Mouse (Mus musculus): Measurements from ENCODE around the gene Necab3. TPM values are rescaled to one million over a fixed set of nuclear protein-coding genes. Genes with fewer than 3 reads are reported as not detected.

Gene Necab3
- polyA plus RNA-seq, 1 experiment from 2014 or later: 23.6 TPM

DNA sequence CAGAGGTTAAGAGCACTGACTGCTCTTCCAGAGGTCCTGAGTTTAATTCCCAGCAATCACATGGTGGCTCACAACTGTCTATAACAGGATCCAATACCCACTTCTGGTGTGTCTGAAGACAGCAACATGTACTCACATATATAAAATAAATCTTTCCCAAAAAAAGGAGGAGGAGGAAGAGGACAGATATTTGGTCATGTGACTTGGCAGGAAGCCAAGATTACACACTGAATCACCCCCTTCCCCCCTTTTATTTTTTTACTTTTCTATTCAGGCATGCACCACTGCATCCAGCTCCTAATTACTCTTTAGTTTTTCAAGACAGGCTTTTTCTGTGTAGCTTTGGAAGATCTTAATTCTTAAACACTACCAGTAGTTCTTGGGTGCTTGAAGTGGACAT is 37.2 kb downstream of the Necab3 start:
- no peak for ATAC-seq
- Histone ChIP-seq H3K4me1 (ENCODE audit: control insufficient read depth, insufficient read depth, low read length) (no peaks in the 10 kb centered on the region), H3K9me3 (replicated peaks; ENCODE audit: control insufficient read depth, low read length) (no peaks in the 10 kb centered on the region), H3K36me3 (ENCODE audit: control insufficient read depth, insufficient read depth, low read length) (peaks cover 73% of the 10 kb centered on the region), H3K4me2 (ENCODE audit: low read length) (no peak overlapping the region), H3K4me3 (ENCODE audit: low read depth, low read length) (no peak overlapping the region), H3K27me3 (replicated peaks; ENCODE audit: control insufficient read depth, insufficient read depth, low read length) (no peaks in the 10 kb centered on the region), H3K9ac (ENCODE audit: low read length) (no peak overlapping the region), H3K27ac (ENCODE audit: low read depth, low read length) (no peak overlapping the region)
- no peak for DNase-seq (ENCODE audit: low spot score)

DNA sequence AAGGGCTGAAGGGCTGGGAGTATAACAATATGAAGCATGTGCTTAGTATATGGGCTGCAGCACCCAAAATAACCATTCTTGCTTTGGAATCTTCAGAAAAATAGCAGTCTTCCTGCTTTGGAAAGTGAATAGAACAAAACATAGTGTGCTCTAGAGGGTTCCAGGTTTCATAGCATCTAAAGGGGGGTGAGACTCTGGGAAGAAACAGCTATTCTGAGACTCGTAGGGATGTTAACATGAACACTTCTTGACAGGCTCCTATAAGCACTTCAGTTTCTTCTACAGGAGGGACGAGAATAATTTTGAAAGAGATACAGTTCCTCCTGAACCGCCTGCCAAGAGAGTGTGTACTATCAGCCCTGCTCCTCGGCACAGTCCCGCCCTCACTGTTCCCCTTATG is 41.3 kb downstream of the Necab3 start:
- DNase-seq (ENCODE audit: low spot score) (no peak), ATAC-seq (no peak)
- no peaks in the 10 kb centered on the region for H3K27me3 ChIP-seq (replicated peaks; ENCODE audit: control insufficient read depth, insufficient read depth, low read length)
- 94% methylated on average over 5 of the region's 5 CpGs for WGBS
- peaks cover 50% of the 10 kb centered on the region for H3K36me3 ChIP-seq (ENCODE audit: control insufficient read depth, insufficient read depth, low read length)
- H3K4me3 ChIP-seq (ENCODE audit: low read depth, low read length): no peak overlapping the region
- H3K9me3 ChIP-seq (replicated peaks; ENCODE audit: control insufficient read depth, low read length): no peaks in the 10 kb centered on the region
- no peak overlapping the region for H3K27ac ChIP-seq (ENCODE audit: low read depth, low read length)
- no peaks in the 10 kb centered on the region for H3K4me1 ChIP-seq (ENCODE audit: control insufficient read depth, insufficient read depth, low read length)
- no peak overlapping the region for H3K9ac ChIP-seq (ENCODE audit: low read length)
- H3K4me2 ChIP-seq (ENCODE audit: low read length): no peak overlapping the region

DNA sequence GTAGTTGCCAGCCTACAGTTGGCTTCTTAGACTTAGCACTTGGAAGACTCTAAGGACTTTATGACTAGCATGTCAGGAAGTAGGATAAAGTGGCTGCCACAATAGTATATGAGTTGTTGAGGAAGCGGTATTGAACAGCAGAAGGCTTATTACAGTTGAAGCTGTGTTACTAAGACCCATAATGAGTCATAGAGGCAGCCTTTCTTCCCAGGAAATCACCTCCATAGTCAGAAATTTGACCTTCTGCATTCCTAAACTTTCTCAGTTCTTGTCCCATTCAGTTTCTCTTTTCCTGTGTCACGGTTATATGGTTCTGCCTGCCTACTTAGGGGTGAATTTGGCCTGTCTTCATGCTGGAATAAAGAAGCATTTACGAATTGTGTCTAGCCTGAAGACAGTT is 41.7 kb downstream of the Necab3 start:
- Histone ChIP-seq H3K4me2 (ENCODE audit: low read length) (no peak overlapping the region), H3K4me3 (ENCODE audit: low read depth, low read length) (no peak overlapping the region), H3K9me3 (replicated peaks; ENCODE audit: control insufficient read depth, low read length) (no peaks in the 10 kb centered on the region), H3K36me3 (ENCODE audit: control insufficient read depth, insufficient read depth, low read length) (peaks cover 52% of the 10 kb centered on the region), H3K27me3 (replicated peaks; ENCODE audit: control insufficient read depth, insufficient read depth, low read length) (no peaks in the 10 kb centered on the region), H3K9ac (ENCODE audit: low read length) (no peak overlapping the region), H3K4me1 (ENCODE audit: control insufficient read depth, insufficient read depth, low read length) (no peaks in the 10 kb centered on the region), H3K27ac (ENCODE audit: low read depth, low read length) (no peak overlapping the region)
- 93% methylated on average over 3 of the region's 3 CpGs for WGBS
- ATAC-seq: no peak
- no peak for DNase-seq (ENCODE audit: low spot score)

DNA sequence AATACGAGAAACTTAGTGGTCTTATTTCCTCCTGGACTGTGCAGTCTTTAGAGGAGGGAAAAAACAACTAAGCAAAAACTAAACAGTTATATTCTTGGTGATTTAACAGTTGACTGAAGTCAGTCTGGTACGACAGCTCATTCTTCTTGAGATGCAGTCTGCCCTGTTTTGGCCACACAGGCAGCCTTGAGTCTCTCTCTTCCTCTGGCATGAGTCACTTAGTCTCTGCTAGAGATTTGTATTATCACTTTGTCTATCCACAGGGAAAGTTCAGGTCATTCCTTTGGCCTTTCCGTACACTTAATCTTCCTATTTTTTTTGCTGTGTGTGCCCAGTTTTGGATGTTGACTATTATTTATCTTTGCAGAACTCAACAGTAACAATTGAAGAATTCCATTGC is 48.5 kb downstream of the Necab3 start:
- Histone ChIP-seq H3K36me3 (ENCODE audit: control insufficient read depth, insufficient read depth, low read length) (peaks cover 53% of the 10 kb centered on the region), H3K4me2 (ENCODE audit: low read length) (no peak overlapping the region), H3K4me1 (ENCODE audit: control insufficient read depth, insufficient read depth, low read length) (peaks cover 14% of the 10 kb centered on the region), H3K27me3 (replicated peaks; ENCODE audit: control insufficient read depth, insufficient read depth, low read length) (no peaks in the 10 kb centered on the region), H3K4me3 (ENCODE audit: low read depth, low read length) (no peak overlapping the region), H3K9ac (ENCODE audit: low read length) (no peak overlapping the region), H3K27ac (ENCODE audit: low read depth, low read length) (no peak overlapping the region), H3K9me3 (replicated peaks; ENCODE audit: control insufficient read depth, low read length) (no peaks in the 10 kb centered on the region)
- 96% methylated on average over 3 of the region's 3 CpGs for WGBS
- ATAC-seq: no peak
- no peak for DNase-seq (ENCODE audit: low spot score)

DNA sequence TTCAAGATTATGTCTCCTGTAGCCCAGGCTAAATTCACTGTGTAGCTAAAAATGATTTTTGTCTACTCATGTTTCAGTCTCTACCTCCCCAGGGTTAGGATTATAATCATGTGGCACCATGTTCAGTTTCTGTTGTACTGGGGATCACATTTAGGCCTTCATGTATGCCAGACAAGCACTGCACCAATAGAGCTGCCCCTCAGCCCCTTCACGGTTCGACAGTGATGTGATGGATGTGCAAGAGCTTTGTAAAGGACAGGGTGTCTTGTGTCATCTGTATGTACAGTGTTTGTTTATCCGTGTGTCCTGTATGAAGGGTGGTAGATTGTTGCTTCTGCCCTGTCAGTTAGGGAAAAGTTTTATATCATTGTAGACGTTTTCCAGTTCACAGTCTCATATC is 50.2 kb downstream of the Necab3 start:
- DNase-seq (ENCODE audit: low spot score) (no peak), ATAC-seq (no peak)
- peaks cover 14% of the 10 kb centered on the region for H3K4me1 ChIP-seq (ENCODE audit: control insufficient read depth, insufficient read depth, low read length)
- H3K36me3 ChIP-seq (ENCODE audit: control insufficient read depth, insufficient read depth, low read length): peaks cover 67% of the 10 kb centered on the region
- H3K27me3 ChIP-seq (replicated peaks; ENCODE audit: control insufficient read depth, insufficient read depth, low read length): no peaks in the 10 kb centered on the region
- no peak overlapping the region for H3K4me3 ChIP-seq (ENCODE audit: low read depth, low read length)
- no peak overlapping the region for H3K9ac ChIP-seq (ENCODE audit: low read length)
- no peak overlapping the region for H3K27ac ChIP-seq (ENCODE audit: low read depth, low read length)
- WGBS: 92% methylated on average over 4 of the region's 4 CpGs
- no peak overlapping the region for H3K4me2 ChIP-seq (ENCODE audit: low read length)
- H3K9me3 ChIP-seq (replicated peaks; ENCODE audit: control insufficient read depth, low read length): no peaks in the 10 kb centered on the region

DNA sequence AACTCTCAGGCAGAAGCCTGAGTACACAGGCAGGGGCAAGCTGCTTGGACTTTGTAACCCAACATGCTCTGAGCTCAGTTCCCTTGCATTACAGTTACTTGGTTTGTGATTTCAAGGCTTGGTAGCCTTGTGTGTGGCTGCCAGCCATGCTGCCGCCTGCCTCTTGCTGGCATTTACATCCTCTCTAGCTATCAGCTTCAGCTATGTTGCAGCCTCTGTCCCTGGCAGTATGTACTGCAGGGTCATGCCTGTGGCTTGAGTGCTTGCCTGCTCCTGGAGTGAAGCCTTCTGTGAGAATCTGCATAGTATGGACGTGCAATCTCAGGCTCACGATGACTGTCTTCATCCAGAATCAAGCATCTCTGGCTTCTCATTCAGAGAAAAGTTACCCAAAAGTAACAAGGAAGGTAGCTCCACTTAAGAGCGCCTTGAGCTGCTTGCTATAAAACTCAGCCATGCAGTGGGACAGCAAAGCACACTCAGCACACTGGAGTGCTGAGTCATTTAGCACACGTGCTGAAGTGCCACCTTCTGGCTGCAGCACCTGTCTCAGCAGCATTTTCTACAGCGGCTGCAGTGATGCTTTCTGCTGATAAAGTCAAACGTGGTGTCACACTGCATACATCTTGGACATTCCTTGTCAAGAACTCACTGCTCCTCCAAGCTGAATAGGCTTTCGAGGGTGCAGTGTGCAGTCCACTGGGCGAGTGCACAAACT is 51.0 kb downstream of the Necab3 start:
- 69% methylated on average over 9 of the region's 9 CpGs for WGBS
- Histone ChIP-seq H3K4me3 (ENCODE audit: low read depth, low read length) (no peak overlapping the region), H3K36me3 (ENCODE audit: control insufficient read depth, insufficient read depth, low read length) (peaks cover 64% of the 10 kb centered on the region), H3K27ac (ENCODE audit: low read depth, low read length) (peak overlapping the region; percentile 58; the same call in 1 of the 2 replicates), H3K9me3 (replicated peaks; ENCODE audit: control insufficient read depth, low read length) (no peaks in the 10 kb centered on the region), H3K9ac (ENCODE audit: low read length) (no peak overlapping the region), H3K4me1 (ENCODE audit: control insufficient read depth, insufficient read depth, low read length) (peaks cover 14% of the 10 kb centered on the region), H3K27me3 (replicated peaks; ENCODE audit: control insufficient read depth, insufficient read depth, low read length) (no peaks in the 10 kb centered on the region), H3K4me2 (ENCODE audit: low read length) (no peak overlapping the region)
- ATAC-seq (peak; percentile 40; the same call in 1 of the 2 replicates), DNase-seq (ENCODE audit: low spot score) (peak; percentile 42)

DNA sequence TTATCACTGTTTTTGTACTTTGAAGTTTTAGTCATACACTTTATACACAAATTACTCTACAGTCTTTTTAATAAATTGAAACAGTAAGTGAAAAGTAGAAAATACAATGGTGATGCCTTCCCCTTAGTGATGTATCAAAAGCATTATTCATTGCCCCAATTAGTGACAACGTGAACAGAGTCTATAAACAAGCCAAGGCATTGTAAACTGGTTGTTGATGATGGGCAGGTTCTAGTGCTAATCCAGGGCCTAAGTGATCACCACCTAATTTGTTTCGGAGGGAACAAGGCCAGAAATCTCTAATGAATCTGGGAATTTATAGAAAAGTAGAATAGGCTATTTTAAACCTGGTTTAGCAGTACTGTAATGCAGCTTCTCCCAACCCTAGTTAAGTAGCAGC is 51.6 kb downstream of the Necab3 start:
- Histone ChIP-seq H3K27ac (ENCODE audit: low read depth, low read length) (peak overlapping the region; percentile 58; the same call in 1 of the 2 replicates), H3K9me3 (replicated peaks; ENCODE audit: control insufficient read depth, low read length) (no peaks in the 10 kb centered on the region), H3K4me1 (ENCODE audit: control insufficient read depth, insufficient read depth, low read length) (peaks cover 14% of the 10 kb centered on the region), H3K4me2 (ENCODE audit: low read length) (no peak overlapping the region), H3K4me3 (ENCODE audit: low read depth, low read length) (no peak overlapping the region), H3K27me3 (replicated peaks; ENCODE audit: control insufficient read depth, insufficient read depth, low read length) (no peaks in the 10 kb centered on the region), H3K9ac (ENCODE audit: low read length) (no peak overlapping the region), H3K36me3 (ENCODE audit: control insufficient read depth, insufficient read depth, low read length) (peaks cover 65% of the 10 kb centered on the region)
- 13% methylated on average over 2 of the region's 2 CpGs for WGBS
- DNase-seq (ENCODE audit: low spot score) (peak; percentile 66), ATAC-seq (peak; percentile 67; the same call in 1 of the 2 replicates)

DNA sequence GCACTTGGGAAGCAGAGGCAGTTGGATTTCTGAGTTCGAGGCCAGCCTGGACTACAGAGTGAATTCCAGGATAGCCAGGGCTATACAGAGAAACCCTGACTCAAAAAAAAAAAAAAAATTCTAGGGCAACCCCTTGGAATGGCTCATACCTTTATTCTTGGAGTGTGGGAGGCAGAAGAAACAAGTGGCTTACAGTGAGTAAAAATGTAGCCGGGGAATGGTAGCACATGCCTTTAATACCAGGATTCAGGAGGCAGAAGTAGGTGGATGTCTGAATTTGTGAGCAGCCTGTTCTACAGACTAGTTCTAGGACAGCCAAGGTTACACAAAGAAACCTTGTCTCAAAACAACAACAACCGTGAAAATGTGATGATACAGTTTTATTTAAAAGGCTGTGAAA is 57.9 kb downstream of the Necab3 start:
- H3K9me3 ChIP-seq (replicated peaks; ENCODE audit: control insufficient read depth, low read length): no peaks in the 10 kb centered on the region
- no peak overlapping the region for H3K4me3 ChIP-seq (ENCODE audit: low read depth, low read length)
- no peak overlapping the region for H3K4me2 ChIP-seq (ENCODE audit: low read length)
- peaks cover 4% of the 10 kb centered on the region; the same call in 1 of the 2 replicates for H3K4me1 ChIP-seq (ENCODE audit: control insufficient read depth, insufficient read depth, low read length)
- peaks cover 38% of the 10 kb centered on the region for H3K36me3 ChIP-seq (ENCODE audit: control insufficient read depth, insufficient read depth, low read length)
- no peak overlapping the region for H3K9ac ChIP-seq (ENCODE audit: low read length)
- ATAC-seq (no peak), DNase-seq (ENCODE audit: low spot score) (no peak)
- no peak overlapping the region for H3K27ac ChIP-seq (ENCODE audit: low read depth, low read length)
- no peaks in the 10 kb centered on the region for H3K27me3 ChIP-seq (replicated peaks; ENCODE audit: control insufficient read depth, insufficient read depth, low read length)
- 95% methylated on average over 3 of the region's 3 CpGs for WGBS

DNA sequence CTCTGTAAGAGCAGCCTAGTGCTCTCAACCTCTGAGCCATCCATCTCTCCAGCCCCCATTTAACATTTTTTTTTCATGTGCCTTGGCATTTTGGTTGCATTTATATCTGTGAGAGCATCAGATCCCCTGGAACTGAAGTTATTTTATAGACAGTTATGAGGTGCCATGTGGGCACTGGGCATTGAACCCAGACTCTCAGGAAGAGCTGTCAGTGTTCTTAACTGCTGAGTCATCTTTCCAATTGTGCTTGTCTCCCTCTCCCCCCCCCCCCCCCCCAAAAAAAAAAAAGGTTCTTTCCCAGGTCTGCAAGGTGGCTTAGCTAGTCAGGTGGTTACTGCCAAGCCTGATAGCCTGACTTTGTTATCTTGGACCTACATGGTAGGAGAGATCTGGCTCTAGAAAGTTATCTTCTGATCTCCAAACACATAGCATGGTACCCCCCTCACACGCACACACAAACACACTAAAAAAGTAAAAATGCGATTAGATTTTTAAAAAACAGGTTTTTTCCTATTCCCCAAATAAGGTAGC is 58.9 kb downstream of the Necab3 start:
- WGBS: 99% methylated on average over 2 of the region's 2 CpGs
- no peak for ATAC-seq

More for the DNA sequence above, 58.9 kb downstream of the Necab3 start:
- H3K9me3 ChIP-seq (replicated peaks; ENCODE audit: control insufficient read depth, low read length): no peaks in the 10 kb centered on the region
- no peak overlapping the region for H3K4me3 ChIP-seq (ENCODE audit: low read depth, low read length)
- no peak overlapping the region for H3K4me2 ChIP-seq (ENCODE audit: low read length)
- no peaks in the 10 kb centered on the region for H3K27me3 ChIP-seq (replicated peaks; ENCODE audit: control insufficient read depth, insufficient read depth, low read length)
- H3K27ac ChIP-seq (ENCODE audit: low read depth, low read length): no peak overlapping the region
- peaks cover 4% of the 10 kb centered on the region; the same call in 1 of the 2 replicates for H3K4me1 ChIP-seq (ENCODE audit: control insufficient read depth, insufficient read depth, low read length)
- no peak overlapping the region for H3K9ac ChIP-seq (ENCODE audit: low read length)
- peaks cover 33% of the 10 kb centered on the region for H3K36me3 ChIP-seq (ENCODE audit: control insufficient read depth, insufficient read depth, low read length)
- DNase-seq (ENCODE audit: low spot score): no peak

Data from forebrain, embryonic 14.5 days (tissue).